Mouse (Mus musculus): Measurements from ENCODE around the gene Nudt1.
A peak's percentile ranks its signal among the peaks of the same experiment; 100 is the strongest.

Gene Nudt1

DNA sequence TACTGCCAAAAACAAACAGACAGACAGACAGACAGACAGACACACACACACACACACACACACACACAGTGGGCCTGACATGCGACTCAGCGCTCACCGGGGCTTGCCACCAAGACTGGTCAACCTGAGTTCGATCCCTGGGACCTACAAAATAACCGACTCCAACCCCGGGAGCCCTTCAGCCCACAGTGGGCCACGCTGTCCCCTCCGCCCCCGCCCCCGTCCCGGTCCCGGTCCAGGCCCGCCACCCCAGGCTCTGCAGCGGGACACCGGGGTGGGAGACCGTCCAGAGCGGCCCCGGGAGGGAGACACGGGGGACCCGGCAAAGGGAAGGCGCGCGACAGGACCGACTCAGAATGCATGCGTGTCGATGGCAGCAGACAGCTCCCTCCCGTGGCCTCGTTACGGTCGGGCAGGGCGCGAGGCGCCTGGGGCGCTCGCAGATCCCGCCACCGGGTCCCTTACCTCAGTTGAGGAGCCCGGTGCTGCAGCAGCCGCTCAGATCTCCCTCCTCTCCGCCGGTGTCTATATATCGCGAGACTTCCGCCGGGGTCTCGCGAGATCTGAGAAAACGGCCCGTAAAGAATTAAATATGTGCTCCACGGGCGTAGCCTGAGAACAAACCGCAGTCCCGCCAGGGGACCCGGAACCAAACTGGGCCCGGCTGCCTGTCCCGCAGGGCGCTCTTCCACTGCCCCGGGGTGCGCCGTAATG lies at the start of gene Nudt1, which contains the start of gene Mad1l1:
Gene Nudt1, plus strand, starts transcription at position 615 of the 714 bp plus-strand sequence.
Gene Mad1l1, minus strand, starts transcription at position 511 of the 714 bp plus-strand sequence.
- DNase-seq (ENCODE audit: low spot score), result peak; percentile 99

- no peak for DNase-seq (ENCODE audit: low spot score)
These were observed 44.7 kb upstream of the Nudt1 start for GRCm38 (mm10) chr5:140276779-140277178.

GRCm38 (mm10) chr5:140280205-140280604 lies 41.3 kb upstream of the Nudt1 start:
- DNase-seq (ENCODE audit: low spot score), result no peak

DNA sequence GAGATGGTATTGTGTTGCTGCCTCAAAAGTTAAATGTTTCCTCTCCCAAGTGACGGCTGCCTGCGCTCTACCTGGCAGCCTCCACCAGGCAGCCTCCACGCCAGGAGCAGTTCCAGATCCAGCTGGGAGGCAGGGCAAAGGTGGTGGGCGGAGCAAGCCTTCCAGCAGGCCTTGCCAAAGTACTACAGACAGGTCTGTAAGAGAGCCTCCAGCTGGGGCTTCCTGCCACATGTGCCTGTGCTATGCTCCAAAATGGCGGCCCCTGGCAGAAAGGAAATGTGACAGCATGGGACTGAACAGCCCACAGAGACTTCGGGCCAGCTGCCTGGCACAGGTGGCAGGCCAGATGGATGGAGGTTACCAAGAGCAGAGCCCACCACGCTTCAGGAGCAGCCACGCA lies 39.1 kb upstream of the Nudt1 start:
- peak; percentile 90 for DNase-seq (ENCODE audit: low spot score)

DNA sequence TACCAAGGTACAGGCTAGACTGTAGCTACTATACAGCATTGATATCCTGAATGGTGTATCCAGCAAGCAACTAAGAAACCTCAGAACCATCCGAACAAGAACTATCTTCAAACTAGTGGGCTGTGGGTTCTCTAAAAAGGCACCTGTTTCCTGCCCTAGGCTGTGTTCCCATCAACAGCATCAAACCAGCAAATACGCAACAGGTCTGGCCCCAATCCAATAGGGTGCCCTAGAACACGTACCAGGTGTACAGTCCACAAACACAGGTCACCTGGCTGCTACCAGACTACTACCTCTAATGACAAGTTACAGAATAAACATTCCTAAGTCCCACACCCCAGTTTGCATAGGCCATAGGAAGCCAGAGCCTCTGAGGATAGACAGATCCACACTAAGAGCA lies 38.6 kb upstream of the Nudt1 start:
- DNase-seq (ENCODE audit: low spot score), result no peak

GRCm38 (mm10) chr5:140284011-140284410 lies 37.4 kb upstream of the Nudt1 start:
- no peak for DNase-seq (ENCODE audit: low spot score)

DNA sequence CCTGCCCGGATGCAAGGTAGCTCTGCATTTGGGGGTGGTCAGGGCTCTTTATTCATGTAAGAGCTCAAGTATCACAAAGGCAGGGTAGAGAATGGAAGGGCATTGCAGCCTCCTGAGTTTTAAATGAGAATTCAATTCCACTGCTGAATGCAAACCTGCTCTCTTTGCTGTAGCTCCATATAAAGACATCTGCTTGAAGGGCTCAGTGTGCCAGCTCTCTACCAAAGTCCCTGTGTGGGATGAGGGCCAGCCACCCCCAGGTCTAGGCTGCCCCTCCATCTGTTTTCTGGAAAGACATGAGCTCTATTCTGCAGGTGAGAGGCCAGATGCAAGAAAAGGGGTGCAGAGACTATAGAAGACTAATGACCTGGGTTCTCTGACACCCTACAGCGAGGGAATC lies 36.7 kb upstream of the Nudt1 start:
- DNase-seq (ENCODE audit: low spot score), result no peak

DNA sequence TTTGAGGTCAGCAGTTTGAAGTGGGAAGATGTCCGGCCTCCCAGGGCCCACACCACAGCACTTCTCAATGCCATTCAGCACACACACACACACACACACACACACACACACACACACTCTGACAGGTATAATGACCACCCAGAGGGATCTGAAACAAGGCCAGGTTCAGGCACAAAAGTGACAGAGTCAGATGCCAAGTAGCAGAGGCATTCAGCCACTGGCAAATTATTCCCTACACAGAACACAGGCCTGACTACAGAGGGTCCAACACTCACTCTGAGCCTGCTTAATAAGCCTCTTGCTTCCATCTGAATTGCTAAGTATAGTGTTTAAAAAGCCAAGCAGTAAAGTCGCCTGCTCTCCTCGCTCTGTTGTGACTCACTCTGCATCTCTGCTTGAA lies 33.2 kb upstream of the Nudt1 start:
- no peak for DNase-seq (ENCODE audit: low spot score)

DNA sequence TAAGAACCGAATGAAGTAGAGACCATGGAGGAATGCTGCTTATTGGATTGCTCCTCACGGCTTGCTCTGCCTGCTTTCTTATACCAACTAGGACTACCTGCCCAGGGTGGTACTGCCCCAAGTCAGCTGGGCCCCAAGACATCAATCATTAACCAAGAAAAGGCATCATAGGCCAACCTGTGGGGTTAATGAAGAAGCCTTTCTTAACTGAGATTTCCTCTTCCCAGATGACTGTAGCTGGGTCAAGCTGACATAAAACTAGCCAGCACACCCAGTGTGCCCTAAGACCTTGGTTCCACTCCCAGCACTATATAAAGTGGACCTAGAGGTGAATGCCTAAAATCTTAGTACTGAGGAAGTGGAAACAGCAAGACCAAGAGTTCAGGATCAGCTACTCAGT lies 32.3 kb upstream of the Nudt1 start:
- no peak for DNase-seq (ENCODE audit: low spot score)

DNA sequence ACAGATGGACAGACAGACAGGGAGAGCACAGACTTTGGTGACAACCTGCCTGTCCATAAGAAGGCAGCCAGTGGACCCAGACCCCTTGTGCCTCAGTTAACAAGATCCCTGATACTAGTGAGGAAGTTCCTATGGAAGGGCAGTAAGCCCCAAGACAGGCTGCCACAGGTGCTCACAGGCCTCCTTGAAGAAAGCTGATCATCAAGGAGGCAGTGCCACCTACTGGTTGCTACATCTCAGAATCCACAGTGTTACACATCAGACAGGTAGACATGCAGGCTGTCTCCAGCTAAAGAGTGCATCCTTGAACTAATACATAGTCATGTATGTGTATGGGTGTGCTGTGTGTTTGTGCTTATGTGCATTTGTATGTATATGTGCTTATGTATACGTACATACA lies 29.3 kb upstream of the Nudt1 start:
- peak; percentile 79 for DNase-seq (ENCODE audit: low spot score)

DNA sequence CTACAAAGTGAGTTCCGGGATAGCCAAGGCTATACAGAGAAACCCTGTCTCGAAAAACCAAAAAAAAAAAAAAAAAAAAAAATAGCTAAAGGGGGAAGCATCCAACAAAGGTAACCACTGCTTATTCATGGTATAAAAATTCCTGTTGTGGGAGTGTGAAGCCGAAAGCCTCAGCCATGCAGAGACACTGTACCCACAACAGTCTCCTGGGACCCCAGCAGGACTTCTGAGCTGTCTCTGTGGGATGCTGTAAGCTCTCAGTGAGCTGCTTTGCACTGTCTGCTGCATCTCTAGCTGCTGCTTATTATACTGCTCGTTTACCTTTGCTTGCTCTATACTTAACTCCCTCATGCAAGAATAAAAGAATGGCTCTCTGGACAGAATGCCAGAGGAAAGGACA lies 23.2 kb upstream of the Nudt1 start:
- no peak for DNase-seq (ENCODE audit: low spot score)

DNA sequence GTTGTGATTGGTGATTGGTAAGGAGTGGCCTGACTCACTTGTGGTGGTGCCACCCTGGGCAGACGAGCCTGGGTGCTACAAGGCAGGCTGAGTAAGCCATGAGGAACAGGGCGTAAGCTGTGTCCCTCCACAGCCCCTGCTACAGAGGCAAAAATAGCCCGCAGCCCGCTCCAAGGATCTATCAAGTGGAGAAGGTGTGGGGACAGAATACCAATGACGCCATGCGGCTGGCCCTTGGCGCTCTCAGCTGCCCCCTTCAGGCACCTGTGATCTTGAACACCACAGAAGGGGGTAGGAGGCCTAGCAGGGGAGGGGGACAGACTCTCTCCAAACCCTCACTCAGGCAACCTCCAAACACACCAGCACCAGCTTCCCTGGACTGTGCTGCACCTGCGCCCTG lies 15.4 kb upstream of the Nudt1 start:
- no peak for DNase-seq (ENCODE audit: low spot score)

DNA sequence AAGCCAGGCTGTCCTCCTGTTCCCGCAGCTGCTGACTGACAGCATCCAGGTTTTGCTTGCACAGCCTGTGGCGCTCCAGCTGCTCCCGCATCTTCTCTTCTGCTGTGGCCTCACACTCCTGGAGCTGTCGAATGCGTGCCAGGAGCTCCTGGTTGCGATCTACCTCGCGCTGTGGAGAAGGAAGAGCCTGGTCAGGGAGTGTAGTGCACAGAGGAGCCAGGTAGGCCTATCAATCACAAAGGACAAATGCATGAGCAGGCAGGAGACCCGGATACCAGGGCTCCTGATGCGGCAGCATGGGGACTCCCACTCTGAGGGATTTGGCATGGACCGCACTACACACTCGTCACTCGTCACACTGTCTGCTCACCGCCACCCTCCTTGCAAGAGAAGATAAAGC lies 13.9 kb upstream of the Nudt1 start:
- DNase-seq (ENCODE audit: low spot score), result no peak

GRCm38 (mm10) chr5:140316716-140317115 lies 4.7 kb upstream of the Nudt1 start:
- DNase-seq (ENCODE audit: low spot score), result peak; percentile 58

GRCm38 (mm10) chr5:140321756-140322575 lies 510 bp downstream of the Nudt1 start:
- peak; percentile 66 for DNase-seq (ENCODE audit: low spot score)

- DNase-seq (ENCODE audit: low spot score), result no peak
These were observed 2.6 kb downstream of the Nudt1 start for GRCm38 (mm10) chr5:140324058-140324457.

DNA sequence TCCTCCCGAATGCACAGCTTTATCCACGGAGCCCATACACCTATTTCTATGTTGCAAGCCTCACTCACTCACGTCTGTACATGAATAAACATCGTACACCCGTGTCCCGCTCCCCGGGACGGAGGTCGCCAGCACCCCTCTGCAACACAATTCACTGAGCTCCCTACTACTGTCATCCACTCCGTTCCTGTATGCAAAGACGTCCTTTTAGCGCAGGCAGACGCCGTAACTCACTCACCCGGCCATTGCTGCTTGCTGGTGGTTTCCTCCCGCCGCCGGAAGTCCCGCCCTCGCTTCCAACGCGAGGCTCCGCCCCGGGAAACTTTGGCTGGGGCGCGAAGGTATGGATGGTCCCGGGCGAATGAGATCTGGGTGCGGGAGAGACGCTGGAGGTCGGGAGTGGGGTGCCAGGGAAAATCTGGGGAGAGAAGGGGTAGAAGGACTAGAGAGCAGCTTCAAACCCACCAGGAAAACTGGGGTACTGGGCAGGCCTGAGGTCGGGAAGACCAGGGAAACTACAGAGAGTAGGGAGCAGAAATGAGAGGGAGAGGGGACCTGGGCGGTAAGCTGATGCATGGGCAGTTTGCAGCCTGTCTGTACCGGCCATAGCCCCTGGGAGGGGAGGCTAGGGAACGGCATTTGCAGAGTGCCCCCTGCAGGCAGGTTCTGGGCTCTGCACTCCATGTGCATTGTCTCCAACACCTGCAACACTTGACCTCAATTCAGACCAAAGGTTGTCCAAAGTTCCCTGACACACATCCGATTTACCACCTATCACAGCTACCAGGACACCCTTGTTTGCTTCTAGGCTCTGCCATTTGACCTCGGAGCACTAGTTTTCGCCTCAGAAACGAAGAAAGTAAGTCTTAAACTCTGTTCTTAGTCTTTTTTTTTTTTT lies 10.4 kb downstream of the Nudt1 start, which contains the start of gene Mrm2:
Gene Mrm2, minus strand, starts transcription at position 284 of the 898 bp plus-strand sequence.
- peak; percentile 86 for DNase-seq (ENCODE audit: low spot score)

DNA sequence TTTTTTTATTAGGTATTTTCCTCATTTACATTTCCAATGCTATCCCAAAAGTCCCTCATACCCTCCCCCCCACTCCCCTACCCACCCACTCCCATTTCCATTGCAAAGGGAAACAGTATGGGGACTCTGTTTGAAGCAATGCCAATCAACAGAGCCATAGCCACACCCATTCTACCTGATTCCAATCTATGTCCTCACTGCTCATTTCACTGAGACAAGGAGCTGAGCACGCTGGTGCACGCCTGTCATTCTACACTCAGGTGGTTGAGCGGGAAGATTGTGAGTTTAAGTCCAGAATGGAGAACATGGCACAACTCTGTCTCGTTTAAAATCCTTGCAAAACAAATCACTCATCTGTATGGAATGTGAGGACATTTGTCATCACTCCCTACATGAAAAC lies 11.1 kb downstream of the Nudt1 start:
- no peak for DNase-seq (ENCODE audit: low spot score)

GRCm38 (mm10) chr5:140333631-140334030 lies 12.2 kb downstream of the Nudt1 start:
- DNase-seq (ENCODE audit: low spot score), result no peak

GRCm38 (mm10) chr5:140336680-140337079 lies 15.2 kb downstream of the Nudt1 start:
- peak; percentile 62 for DNase-seq (ENCODE audit: low spot score)

- DNase-seq (ENCODE audit: low spot score), result no peak
These were observed 17.3 kb downstream of the Nudt1 start for GRCm38 (mm10) chr5:140338779-140339178.

GRCm38 (mm10) chr5:140339836-140340235 lies 18.4 kb downstream of the Nudt1 start:
- DNase-seq (ENCODE audit: low spot score), result no peak
